Mouse (Mus musculus): ENCODE measurements around the gene Paqr7.
A peak's percentile ranks its signal among the peaks of the same experiment; 100 is the strongest.

GRCm38 (mm10) chr4:134534932-134535786, 38.7 kb downstream of the Paqr7 start, which contains the start of gene Mtfr1l:
- peak; percentile 82; the same call in 1 of the 2 replicates for TF ChIP-seq CHD2 (IDR thresholded peaks at IDR 0.05; ENCODE audit: low read length)
- 0 out of 2 replicates have a peak, but pooled peaks have one; percentile 36 for TF ChIP-seq KAT2A (IDR thresholded peaks at IDR 0.05; ENCODE audit: insufficient replicate concordance, low read length)
- TF ChIP-seq CTCF (conservative IDR thresholded peaks at IDR 0.05 in 1 of 2, IDR thresholded peaks at IDR 0.05 in 1 of 2; ENCODE audit: low read depth in 2 of 2, low read length in 2 of 2), result no peak
- TF ChIP-seq POLR2A (IDR thresholded peaks at IDR 0.05; ENCODE audit: low read depth, low read length), result peak; percentile 74
- no peak; the same call in 1 of the 2 replicates for TF ChIP-seq MAX (IDR thresholded peaks at IDR 0.05; ENCODE audit: low read length)
